Mouse (Mus musculus): ENCODE data around the gene Mblac2. TPM values are rescaled to one million over a fixed set of nuclear protein-coding genes. Genes with fewer than 3 reads are reported as not detected.

Gene Mblac2
- polyA plus RNA-seq, 1 experiment = 9.1 TPM

- H3K4me3 ChIP-seq (replicated peaks; ENCODE audit: control insufficient read depth, low read depth, low read length) = no peak overlapping the region
- no peaks in the 10 kb centered on the region for H3K4me1 ChIP-seq (ENCODE audit: control insufficient read depth, insufficient read depth, low read length)
- TF ChIP-seq CTCF (IDR thresholded peaks at IDR 0.05; ENCODE audit: control insufficient read depth, insufficient read depth, low read length) (no peak), POLR2A (IDR thresholded peaks at IDR 0.05; ENCODE audit: borderline replicate concordance, control insufficient read depth, low read depth, low read length) (no peak)
- 21% methylated on average over 3 of the region's 3 CpGs for WGBS
- no peak overlapping the region for H3K27ac ChIP-seq (ENCODE audit: control insufficient read depth, insufficient read depth, low read depth, low read length, poor library complexity)
Observed at GRCm38 (mm10) chr13:81801121-81801520, 90.0 kb downstream of the Mblac2 start.

Other genes starting within 250 kb of the Mblac2 start
- gene Adgrv1, start 78.2 kb upstream of the Mblac2 start, polyA plus RNA-seq (2011; ENCODE audit: insufficient read depth, insufficient read length, low replicate concordance, missing spikeins) = 1.7 TPM in 1 of 2 replicates, not detected in the other
- 3.0 and 4.5 TPM in 2 replicates for gene Lysmd3, start 53.7 kb upstream of the Mblac2 start, polyA plus RNA-seq (2011; ENCODE audit: insufficient read depth, insufficient read length, low replicate concordance, missing spikeins)
- gene Polr3g, start 328 bp upstream of the Mblac2 start, polyA plus RNA-seq (2011; ENCODE audit: insufficient read depth, insufficient read length, low replicate concordance, missing spikeins) = 4.9 and 5.0 TPM in 2 replicates
- gene Cetn3, start 71.7 kb downstream of the Mblac2 start, polyA plus RNA-seq (2011; ENCODE audit: insufficient read depth, insufficient read length, low replicate concordance, missing spikeins) = 53.3 and 57.3 TPM in 2 replicates